Mouse (Mus musculus) kidney, postnatal 0 days (tissue): Measurements from ENCODE around the gene Sept8. TPM values are rescaled to one million over a fixed set of nuclear protein-coding genes. Genes with fewer than 3 reads are reported as not detected.

ENCODE experiments used
- ATAC-seq: fragments of 200-750 bp; cut with Nextera tagmentation; replicated peaks from 2 replicates; pipeline ENCODE4 v1.8.0; 2017; ENCODE audit warnings: low read depth, moderate number of reproducible peaks, moderate TSS enrichment, moderate library complexity; ENCODE audit not compliant: low FRiP score
- DNase-seq: peaks from one replicate; pipeline ENCODE4 v3.0.0-alpha.2; 2016; ENCODE audit warnings: low spot score
- H3K27ac ChIP-seq: fragments of 300-500 bp; sonication (generic); 2 replicates; pipeline ENCODE4 v1.5.1; 2014; ENCODE audit warnings: mild to moderate bottlenecking
- H3K27me3 ChIP-seq: fragments of 300-500 bp; sonication (generic); 2 replicates; pipeline ENCODE4 v1.6.1; 2014; ENCODE audit warnings: low read length, mixed read lengths; ENCODE audit not compliant: insufficient read depth
- H3K36me3 ChIP-seq: fragments of 300-500 bp; sonication (generic); 2 replicates; pipeline ENCODE4 v1.6.1; 2014; ENCODE audit warnings: low read length, mixed read lengths; ENCODE audit not compliant: insufficient read depth
- H3K4me1 ChIP-seq: fragments of 300-500 bp; sonication (generic); replicated peaks from 2 replicates; pipeline ENCODE4 v1.6.1; 2014; ENCODE audit warnings: antibody characterized with exemption, low read length, mixed read lengths; ENCODE audit not compliant: insufficient read depth
- H3K4me2 ChIP-seq: fragments of 300-500 bp; sonication (generic); 2 replicates; pipeline ENCODE4 v1.6.1; 2014; ENCODE audit warnings: mild to moderate bottlenecking, low read length, moderate library complexity, mixed read lengths
- H3K4me3 ChIP-seq: fragments of 300-500 bp; sonication (generic); replicated peaks from 2 replicates; pipeline ENCODE4 v1.5.1; 2014; ENCODE audit warnings: low read depth, low read length
- H3K9ac ChIP-seq: fragments of 300-500 bp; sonication (generic); 2 replicates; pipeline ENCODE4 v1.6.1; 2014; ENCODE audit warnings: low read depth, low read length
- H3K9me3 ChIP-seq: fragments of 300-500 bp; sonication (generic); replicated peaks from 2 replicates; pipeline ENCODE4 v1.6.1; 2016; ENCODE audit warnings: low read length, inconsistent platforms, mixed read lengths
- CTCF ChIP-seq: IDR thresholded peaks from 2 replicates; pipeline ENCODE4 v1.5.1; 2016; ENCODE audit warnings: antibody characterized with exemption, low read depth, mild to moderate bottlenecking, moderate library complexity
- WGBS: fragments of 180-500 bp; shearing (Covaris S2); extraction: QIAGEN DNeasy Blood & Tissue Kit; methylation state at CpG from one replicate; pipeline ENCODE4 v1.1.7; 2014; 5-methylcytosine and 5-hydroxymethylcytosine counted together
- polyA plus RNA-seq: library from polyadenylated mRNA; unstranded; fragments of >200 nt; fragmentation: Nextera tagmentation; extraction: Ambion mirVana; gene quantifications from 2 replicates; pipeline ENCODE4 v1.2.1, GENCODE M21; 2015

Sept8 gene
- polyA plus RNA-seq, 1 experiment from 2014 or later: 13.1 TPM

DNA sequence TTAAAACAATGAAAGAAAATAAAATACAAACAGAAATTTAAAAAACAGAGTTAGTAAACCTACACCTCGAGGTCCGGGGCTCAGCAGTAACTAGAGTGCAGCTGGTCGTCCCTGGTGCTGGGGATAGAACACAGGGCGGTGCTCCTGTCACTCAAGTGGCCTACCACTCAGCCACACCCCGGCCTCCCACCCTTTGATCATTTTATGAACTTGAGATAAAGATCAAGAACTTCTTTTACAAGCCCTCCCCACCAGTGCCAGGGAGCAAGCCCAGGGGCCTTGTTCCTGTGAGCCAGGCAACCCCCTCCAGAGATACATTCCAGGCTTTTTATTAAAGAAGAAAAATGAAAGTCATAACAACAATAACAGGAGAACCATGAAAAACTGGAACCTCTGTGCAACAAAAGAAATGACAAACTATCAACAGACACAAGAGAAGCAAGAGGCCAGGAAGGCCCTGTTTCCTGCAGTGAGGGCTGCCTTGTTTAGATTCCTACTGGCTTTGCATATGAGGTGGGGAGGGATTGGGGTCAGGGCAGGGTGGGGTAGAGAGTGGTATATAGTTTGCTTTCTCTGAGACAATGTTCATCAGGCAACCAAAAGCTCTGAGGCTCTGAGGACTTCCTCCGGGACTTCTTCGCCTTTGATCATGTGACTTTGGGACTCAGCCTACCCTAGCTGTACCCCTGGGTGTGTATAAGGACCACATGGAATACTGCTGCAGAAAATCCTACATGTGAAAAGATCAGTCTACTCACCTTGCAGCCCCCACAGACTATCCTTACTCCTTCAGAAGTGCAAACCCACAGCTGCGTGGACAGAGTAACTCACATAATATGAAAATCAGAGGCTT lies 2.1 kb upstream of the Sept8 start:
- peaks cover 6% of the 10 kb centered on the region; the same call in 1 of the 2 replicates for H3K4me1 ChIP-seq
- H3K9ac ChIP-seq: no peak overlapping the region
- H3K4me3 ChIP-seq: no peak overlapping the region
- no peak for DNase-seq
- TF ChIP-seq CTCF: no peak
- WGBS: 51% methylated on average over 8 of the region's 8 CpGs
- no peak for ATAC-seq
- no peak overlapping the region for H3K4me2 ChIP-seq
- no peaks in the 10 kb centered on the region for H3K27me3 ChIP-seq
- no peaks in the 10 kb centered on the region for H3K36me3 ChIP-seq
- H3K27ac ChIP-seq: no peak overlapping the region
- H3K9me3 ChIP-seq: no peaks in the 10 kb centered on the region

DNA sequence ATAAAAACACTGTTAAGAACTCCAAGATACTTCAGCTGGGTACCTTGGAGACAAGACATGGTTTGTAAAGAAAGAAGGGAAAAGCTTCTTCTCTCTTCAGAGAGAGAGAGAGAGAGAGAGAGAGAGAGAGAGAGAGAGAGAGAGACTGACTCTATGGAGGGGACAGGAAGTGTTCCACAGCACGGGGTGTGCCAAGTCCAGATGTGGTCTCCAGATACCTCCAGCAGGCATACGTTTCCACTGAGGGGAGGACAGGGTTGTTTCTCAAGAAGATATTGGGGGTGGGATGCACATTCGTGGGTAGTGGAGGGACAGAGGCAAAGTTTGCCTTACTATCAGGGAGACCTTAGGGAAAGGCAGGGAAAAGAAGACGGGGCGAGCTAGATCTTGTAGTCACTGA lies 298 bp upstream of the Sept8 start:
- DNase-seq (no peak), ATAC-seq (no peak)
- H3K27me3 ChIP-seq: no peaks in the 10 kb centered on the region
- H3K9me3 ChIP-seq: no peaks in the 10 kb centered on the region
- TF ChIP-seq CTCF: no peak
- no peak overlapping the region for H3K4me2 ChIP-seq
- H3K9ac ChIP-seq: no peak overlapping the region
- WGBS: 54% methylated on average over 5 of the region's 5 CpGs
- no peaks in the 10 kb centered on the region for H3K36me3 ChIP-seq
- peaks cover 6% of the 10 kb centered on the region for H3K4me1 ChIP-seq
- no peak overlapping the region for H3K27ac ChIP-seq
- H3K4me3 ChIP-seq: no peak overlapping the region

DNA sequence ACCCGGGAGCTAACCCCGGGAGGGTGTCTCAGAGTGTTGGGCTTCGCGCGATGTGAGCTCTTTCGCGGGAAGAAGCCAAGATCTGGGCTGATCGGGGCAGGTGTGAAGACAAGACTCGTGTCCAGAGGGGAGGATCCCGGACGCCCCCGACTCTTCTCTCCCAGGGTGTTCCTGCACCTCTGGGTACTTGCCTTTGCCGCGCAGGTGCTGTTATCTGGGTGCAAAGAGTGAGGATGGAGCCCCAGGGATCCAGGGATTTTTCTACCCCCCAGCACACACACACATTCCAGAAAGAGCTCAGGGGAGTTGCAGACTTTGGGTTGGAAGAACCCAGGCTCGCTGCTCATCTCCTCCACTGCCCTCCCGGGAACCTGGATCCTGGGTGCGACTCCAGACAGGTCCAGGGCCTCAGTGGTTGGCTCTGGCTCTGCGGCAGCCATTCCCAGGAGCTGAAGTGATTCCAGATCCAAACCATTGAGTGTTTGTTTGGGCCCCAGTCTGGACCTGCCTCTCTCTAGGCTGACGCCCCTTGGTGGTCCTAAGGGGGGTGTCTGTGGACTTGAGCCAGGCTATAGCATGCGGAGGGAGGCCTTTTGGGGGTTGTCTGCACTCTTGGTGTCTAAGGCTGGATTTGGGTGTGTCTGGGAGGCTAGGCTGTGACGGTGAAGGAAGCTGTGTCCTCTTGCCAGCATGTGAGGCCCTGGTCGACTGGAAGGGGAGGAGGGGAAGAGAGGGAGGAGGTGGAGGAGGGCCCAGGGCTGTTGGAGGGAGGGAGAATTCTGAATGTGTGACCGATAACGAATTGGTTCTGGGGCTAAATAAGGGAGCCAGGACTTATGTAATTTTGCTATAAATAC lies 1.3 kb downstream of the Sept8 start:
- Histone ChIP-seq H3K4me1 (peaks cover 6% of the 10 kb centered on the region), H3K4me2 (peak overlapping the region; percentile 71)
- 0 out of 2 replicates have a peak, but pooled peaks have one; percentile 31 for ATAC-seq

DNA sequence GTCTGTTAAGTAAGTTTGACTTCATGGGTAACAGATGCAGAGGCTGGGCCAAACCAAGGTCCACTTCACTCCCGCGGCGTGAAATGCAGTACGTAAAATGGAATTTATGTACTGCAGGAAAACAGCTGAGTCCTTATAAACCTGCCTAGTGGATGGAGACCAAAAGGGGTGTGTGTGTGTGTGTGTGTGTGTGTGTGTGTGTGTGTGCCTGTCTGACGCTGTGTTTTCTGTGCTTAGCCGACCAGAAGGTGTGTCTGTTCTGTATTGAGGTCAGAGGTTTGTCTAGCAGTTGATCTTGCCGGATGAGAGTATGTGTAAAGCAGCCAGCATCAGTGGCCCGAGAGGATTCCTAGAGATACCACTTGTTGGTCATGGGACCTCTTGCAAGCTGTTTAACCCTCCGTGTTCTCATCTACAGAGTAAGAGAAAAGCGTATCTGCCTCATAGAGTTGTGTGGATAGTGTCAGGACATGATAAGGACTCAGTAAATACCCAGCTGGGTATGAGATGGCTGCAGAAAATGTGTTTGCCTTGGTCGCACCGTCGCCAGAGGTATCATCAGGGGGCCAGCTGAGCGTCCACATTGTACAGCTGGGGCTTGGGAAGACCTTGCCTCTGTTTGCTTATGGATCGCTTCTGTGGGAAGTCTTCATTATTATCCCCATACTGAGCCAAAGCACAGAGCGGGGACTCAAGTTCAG lies 2.2 kb downstream of the Sept8 start:
- no peak for ATAC-seq
- Histone ChIP-seq H3K9ac (no peak overlapping the region), H3K4me1 (peaks cover 12% of the 10 kb centered on the region), H3K27me3 (no peaks in the 10 kb centered on the region), H3K4me2 (peak overlapping the region; percentile 71), H3K9me3 (no peaks in the 10 kb centered on the region), H3K36me3 (no peaks in the 10 kb centered on the region), H3K27ac (no peak overlapping the region), H3K4me3 (peak overlapping the region; percentile 80; the same call in 1 of the 2 replicates)
- WGBS: 51% methylated on average over 16 of the region's 16 CpGs
- TF ChIP-seq CTCF: no peak
- DNase-seq: peak; percentile 31

More for the DNA sequence above, 1.3 kb downstream of the Sept8 start:
- peak overlapping the region; percentile 72 for H3K27ac ChIP-seq
- 3% methylated on average over 24 of the region's 24 CpGs for WGBS
- H3K36me3 ChIP-seq: no peaks in the 10 kb centered on the region
- peak overlapping the region; percentile 80 for H3K4me3 ChIP-seq
- peak overlapping the region; percentile 82 for H3K9ac ChIP-seq
- H3K27me3 ChIP-seq: no peaks in the 10 kb centered on the region
- peak; percentile 73 for DNase-seq
- no peaks in the 10 kb centered on the region for H3K9me3 ChIP-seq
- no peak for TF ChIP-seq CTCF

DNA sequence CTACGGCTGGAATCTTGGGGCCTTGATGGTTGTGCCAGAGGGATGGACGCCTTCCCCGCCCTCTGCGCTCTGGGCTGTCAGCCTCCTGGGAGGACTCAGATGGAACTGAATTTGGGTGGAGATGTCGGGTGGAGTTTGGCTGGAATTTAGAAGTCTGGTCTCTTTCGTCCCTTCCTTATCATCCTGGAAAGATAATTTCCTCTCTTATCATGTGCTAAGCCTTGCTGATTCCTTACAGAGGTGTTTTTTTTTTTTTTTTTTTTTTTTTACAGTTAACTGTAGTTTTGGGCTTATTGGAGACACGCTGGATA lies 2.7 kb downstream of the Sept8 start:
- WGBS: 87% methylated on average over 7 of the region's 7 CpGs
- Histone ChIP-seq H3K4me1 (peaks cover 12% of the 10 kb centered on the region), H3K27me3 (no peaks in the 10 kb centered on the region), H3K4me3 (no peak overlapping the region), H3K4me2 (no peak overlapping the region), H3K9ac (no peak overlapping the region), H3K9me3 (no peaks in the 10 kb centered on the region), H3K36me3 (no peaks in the 10 kb centered on the region), H3K27ac (no peak overlapping the region)
- DNase-seq: no peak
- no peak for ATAC-seq
- no peak for TF ChIP-seq CTCF

DNA sequence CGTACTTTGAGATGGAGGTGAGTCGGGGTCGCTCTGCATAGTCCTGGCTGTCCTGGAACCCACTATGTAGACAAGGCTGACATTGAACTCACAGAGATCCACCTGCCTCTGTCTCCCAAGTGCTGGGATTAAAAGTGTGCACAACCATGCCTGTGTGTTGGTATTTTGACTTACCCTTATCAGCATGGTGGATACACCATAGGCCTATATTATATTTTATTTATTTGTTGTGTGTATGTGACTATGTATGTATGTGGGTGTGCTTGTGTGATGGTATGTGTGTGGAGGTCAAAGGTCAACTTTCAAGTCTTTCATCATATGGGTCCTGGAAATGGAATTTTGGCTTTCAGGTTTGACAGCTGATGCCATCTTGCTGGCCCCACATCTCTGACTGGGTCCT lies 3.3 kb downstream of the Sept8 start:
- no peak for TF ChIP-seq CTCF
- Histone ChIP-seq H3K4me3 (no peak overlapping the region), H3K4me2 (no peak overlapping the region), H3K9me3 (no peaks in the 10 kb centered on the region), H3K9ac (no peak overlapping the region), H3K27me3 (no peaks in the 10 kb centered on the region), H3K27ac (no peak overlapping the region), H3K36me3 (no peaks in the 10 kb centered on the region), H3K4me1 (peaks cover 12% of the 10 kb centered on the region)
- ATAC-seq (no peak), DNase-seq (no peak)
- 95% methylated on average over 3 of the region's 3 CpGs for WGBS
